Mouse (Mus musculus) heart, embryonic 12.5 days (tissue): ENCODE data around the gene Plac8. TPM values are rescaled to one million over a fixed set of nuclear protein-coding genes. Genes with fewer than 3 reads are reported as not detected.

Experiments used
- ATAC-seq: fragments of 200-750 bp; cut with Nextera tagmentation; 2 replicates; pipeline ENCODE4 v1.8.0; 2017; ENCODE audit warnings: moderate TSS enrichment, moderate library complexity; ENCODE audit not compliant: insufficient number of reproducible peaks, low FRiP score
- H3K27ac ChIP-seq: fragments of 300-500 bp; sonication (generic); 2 replicates; pipeline ENCODE4 v1.5.1; 2016; ENCODE audit warnings: mild to moderate bottlenecking, moderate library complexity; ENCODE audit not compliant: poor library complexity, severe bottlenecking
- H3K27me3 ChIP-seq: fragments of 300-500 bp; sonication (generic); replicated peaks from 2 replicates; pipeline ENCODE4 v1.6.1; 2016; ENCODE audit warnings: mild to moderate bottlenecking, moderate library complexity
- H3K36me3 ChIP-seq: fragments of 300-500 bp; sonication (generic); 2 replicates; pipeline ENCODE4 v1.6.1; 2016; ENCODE audit warnings: mild to moderate bottlenecking, moderate library complexity
- H3K4me1 ChIP-seq: fragments of 300-500 bp; sonication (generic); replicated peaks from 2 replicates; pipeline ENCODE4 v1.6.1; 2016; ENCODE audit warnings: mild to moderate bottlenecking
- H3K4me2 ChIP-seq: fragments of 300-500 bp; sonication (generic); 2 replicates; pipeline ENCODE4 v1.6.1; 2016; ENCODE audit warnings: mild to moderate bottlenecking, moderate library complexity
- H3K4me3 ChIP-seq: fragments of 300-500 bp; sonication (generic); 2 replicates; pipeline ENCODE4 v1.5.1; 2016; ENCODE audit warnings: mild to moderate bottlenecking
- H3K9ac ChIP-seq: fragments of 300-500 bp; sonication (generic); 2 replicates; pipeline ENCODE4 v1.6.1; 2016; ENCODE audit warnings: mild to moderate bottlenecking, moderate library complexity
- H3K9me3 ChIP-seq: fragments of 300-500 bp; sonication (generic); replicated peaks from 2 replicates; pipeline ENCODE4 v1.6.1; 2016; ENCODE audit warnings: mild to moderate bottlenecking, moderate library complexity
- WGBS: fragments of 180-500 bp; shearing (Covaris S2); methylation state at CpG from one replicate; pipeline ENCODE4 v1.1.7; 2016; 5-methylcytosine and 5-hydroxymethylcytosine counted together
- polyA plus RNA-seq: library from polyadenylated mRNA; unstranded; fragments of >200 nt; fragmentation: Nextera tagmentation; extraction: Ambion mirVana; gene quantifications from 2 replicates; pipeline ENCODE4 v1.2.1, GENCODE M21; 2016

Plac8 gene
- 3.8 and 4.5 TPM in 2 replicates for polyA plus RNA-seq

- WGBS, result 19% methylated on average over 7 of the region's 7 CpGs
- no peak; the same call in 1 of the 2 replicates for ATAC-seq
- H3K27me3 ChIP-seq, result 0 out of 2 replicates have a peak, but pooled peaks cover 4% of the 10 kb centered on the region
- H3K4me2 ChIP-seq, result no peak within 1 kb of the TSS
- no peaks in the 10 kb centered on the region for H3K9me3 ChIP-seq
- no peaks in the 10 kb centered on the region for H3K36me3 ChIP-seq
- H3K4me1 ChIP-seq, result peaks cover 11% of the 10 kb centered on the region
- H3K9ac ChIP-seq, result no peak within 1 kb of the TSS
- no peak within 1 kb of the TSS for H3K27ac ChIP-seq
- no peak within 1 kb of the TSS for H3K4me3 ChIP-seq
These were observed at the start of gene Plac8 for GRCm38 (mm10) chr5:100572069-100572468. TSS of gene Plac8 (minus strand) at chr5:100572245.

DNA sequence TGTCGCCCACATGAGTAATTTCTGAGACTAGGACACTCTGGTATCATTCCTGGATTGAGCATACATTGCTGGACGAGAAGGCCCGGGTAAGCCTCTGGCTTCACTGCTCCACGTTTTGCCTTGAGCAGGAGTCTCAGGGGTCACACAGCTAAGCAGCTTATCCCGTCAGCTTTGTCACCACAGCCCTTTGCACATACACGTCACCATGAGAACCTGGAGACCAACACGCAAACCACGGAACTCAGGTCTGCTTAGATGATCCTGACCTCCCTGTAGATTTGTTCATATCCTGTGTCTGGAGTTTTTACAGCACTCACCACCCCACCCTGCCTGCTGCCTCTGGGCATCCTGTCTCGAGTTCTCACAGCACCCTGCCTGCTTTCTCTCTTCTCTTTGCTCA, 48.9 kb upstream of the Plac8 start:
- H3K36me3 ChIP-seq, result no peaks in the 10 kb centered on the region
- H3K4me3 ChIP-seq, result no peak overlapping the region
- no peak overlapping the region for H3K27ac ChIP-seq
- H3K9ac ChIP-seq, result no peak overlapping the region
- H3K9me3 ChIP-seq, result no peaks in the 10 kb centered on the region
- no peak for ATAC-seq
- no peak overlapping the region for H3K4me2 ChIP-seq
- 0 out of 2 replicates have a peak, but pooled peaks cover 4% of the 10 kb centered on the region for H3K27me3 ChIP-seq
- 60% methylated on average over 9 of the region's 9 CpGs for WGBS
- H3K4me1 ChIP-seq, result no peaks in the 10 kb centered on the region

GRCm38 (mm10) chr5:100619586-100620275, 47.7 kb upstream of the Plac8 start:
- WGBS, result 86% methylated on average over 15 of the region's 15 CpGs
- no peaks in the 10 kb centered on the region for H3K36me3 ChIP-seq
- no peaks in the 10 kb centered on the region for H3K4me1 ChIP-seq
- H3K4me3 ChIP-seq, result no peak overlapping the region
- H3K27ac ChIP-seq, result no peak overlapping the region
- no peak for ATAC-seq
- 0 out of 2 replicates have a peak, but pooled peaks cover 4% of the 10 kb centered on the region for H3K27me3 ChIP-seq
- H3K9ac ChIP-seq, result no peak overlapping the region
- H3K9me3 ChIP-seq, result no peaks in the 10 kb centered on the region
- H3K4me2 ChIP-seq, result no peak overlapping the region

DNA sequence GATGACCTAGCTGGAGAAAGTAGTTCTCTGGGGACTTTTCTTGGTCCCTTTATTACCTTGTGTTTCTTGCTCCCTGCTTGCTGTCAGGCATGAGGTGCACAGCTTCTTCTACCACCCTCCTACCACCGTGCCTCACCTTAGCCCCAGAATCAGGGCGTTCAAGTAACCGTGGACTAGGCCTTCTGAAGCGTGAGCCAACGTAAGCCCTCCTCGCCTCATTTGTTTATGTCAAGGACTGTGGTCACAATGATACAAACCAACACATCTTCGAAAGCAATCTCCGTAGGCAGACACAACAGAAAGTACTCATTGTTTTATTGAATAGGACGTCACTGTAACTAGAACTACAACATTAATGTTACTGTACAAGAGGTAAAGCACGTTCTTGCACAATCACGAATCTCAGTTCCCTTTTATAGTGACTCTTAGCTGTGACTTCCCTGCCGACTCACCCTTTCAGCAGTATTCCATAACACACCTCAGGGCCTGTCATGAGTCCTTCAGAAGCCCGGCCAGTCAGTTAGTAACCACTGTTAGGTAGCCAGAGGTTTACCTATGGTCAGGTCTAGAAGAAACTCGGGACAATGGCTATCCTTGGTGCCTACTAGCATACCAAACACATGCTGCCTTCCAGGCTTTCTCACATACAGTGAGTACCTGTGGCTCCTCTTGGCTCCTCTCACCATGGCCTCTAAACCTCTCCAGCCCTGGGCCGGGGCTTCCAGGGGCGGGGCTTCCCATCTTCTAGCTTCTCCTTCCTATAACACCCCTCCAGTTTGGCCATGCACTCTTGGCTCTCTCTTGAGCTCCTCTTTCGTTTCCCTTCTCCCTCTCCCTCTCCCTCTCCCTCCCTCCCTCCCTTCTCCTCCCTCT, 42.1 kb upstream of the Plac8 start:
- Histone ChIP-seq H3K4me1 (no peaks in the 10 kb centered on the region), H3K9ac (no peak overlapping the region), H3K27me3 (no peaks in the 10 kb centered on the region), H3K4me2 (no peak overlapping the region), H3K9me3 (no peaks in the 10 kb centered on the region), H3K36me3 (no peaks in the 10 kb centered on the region), H3K4me3 (no peak overlapping the region), H3K27ac (no peak overlapping the region)
- no peak for ATAC-seq
- 82% methylated on average over 17 of the region's 17 CpGs for WGBS

- ATAC-seq, result no peak
- no peak overlapping the region for H3K27ac ChIP-seq
- H3K9ac ChIP-seq, result no peak overlapping the region
- H3K36me3 ChIP-seq, result no peaks in the 10 kb centered on the region
- no peak overlapping the region for H3K4me3 ChIP-seq
- no peaks in the 10 kb centered on the region for H3K27me3 ChIP-seq
- WGBS, result 57% methylated on average over 9 of the region's 9 CpGs
- 0 out of 2 replicates have a peak, but pooled peaks cover 8% of the 10 kb centered on the region for H3K4me1 ChIP-seq
- H3K9me3 ChIP-seq, result no peaks in the 10 kb centered on the region
- H3K4me2 ChIP-seq, result no peak overlapping the region
These were observed 35.8 kb upstream of the Plac8 start for GRCm38 (mm10) chr5:100607868-100608267.

DNA sequence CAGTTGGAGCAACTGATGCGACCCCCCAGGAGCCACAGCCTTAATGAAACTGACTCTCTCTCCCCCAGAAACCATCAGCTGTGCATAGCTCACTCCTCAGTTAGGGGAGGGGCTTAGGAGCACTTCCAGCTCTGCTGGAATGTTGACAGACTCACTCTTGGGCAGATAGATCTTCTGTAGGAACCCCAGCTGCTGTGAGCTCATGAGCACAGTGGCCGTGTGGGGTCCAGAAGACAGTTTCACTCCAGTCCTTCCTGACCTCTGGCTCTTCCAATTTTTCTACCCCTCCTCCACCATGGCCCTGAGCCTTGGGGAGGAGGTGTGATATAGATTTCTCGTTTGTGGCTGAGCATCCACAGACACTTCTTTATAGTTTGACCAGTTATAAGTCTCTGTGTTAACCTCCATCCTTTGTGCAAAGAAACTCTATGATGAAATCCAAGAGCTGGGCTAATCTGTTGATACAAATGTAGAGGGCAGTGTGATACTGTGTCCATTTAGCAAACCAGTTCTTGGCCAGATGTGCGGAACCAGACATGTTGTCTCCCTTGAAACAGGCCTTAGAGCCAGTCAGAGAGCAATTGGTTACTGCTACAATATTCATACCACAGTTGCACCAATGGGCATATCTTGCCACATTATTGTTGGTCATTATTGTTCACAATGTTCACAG, 35.2 kb upstream of the Plac8 start:
- Histone ChIP-seq H3K27ac (no peak overlapping the region), H3K4me3 (no peak overlapping the region), H3K27me3 (no peaks in the 10 kb centered on the region), H3K4me2 (no peak overlapping the region), H3K9ac (no peak overlapping the region), H3K9me3 (no peaks in the 10 kb centered on the region), H3K36me3 (no peaks in the 10 kb centered on the region), H3K4me1 (0 out of 2 replicates have a peak, but pooled peaks cover 8% of the 10 kb centered on the region)
- ATAC-seq, result no peak
- WGBS, result 56% methylated on average over 4 of the region's 4 CpGs

DNA sequence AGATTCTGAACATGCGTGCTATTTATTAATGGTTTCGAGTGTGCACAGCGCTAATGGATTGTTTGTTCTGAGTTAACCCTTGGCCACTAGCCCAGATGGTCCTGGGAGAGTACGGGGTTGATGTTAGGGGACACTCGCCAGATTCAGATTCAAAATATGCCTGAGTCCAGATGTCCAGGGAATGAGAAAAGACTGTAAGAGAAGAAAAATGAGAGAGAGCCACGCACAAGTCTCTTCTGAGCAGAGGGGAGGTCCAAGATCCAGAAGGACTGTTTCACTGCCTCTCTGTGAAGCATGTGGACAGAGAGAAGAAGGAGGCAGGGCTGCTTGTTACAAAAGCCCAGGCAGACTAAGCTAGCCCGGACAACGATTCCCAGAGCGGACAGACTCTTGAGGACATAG, 33.8 kb upstream of the Plac8 start:
- Histone ChIP-seq H3K4me3 (no peak overlapping the region), H3K9ac (no peak overlapping the region), H3K27me3 (no peaks in the 10 kb centered on the region), H3K27ac (no peak overlapping the region), H3K4me1 (0 out of 2 replicates have a peak, but pooled peaks cover 8% of the 10 kb centered on the region), H3K9me3 (no peaks in the 10 kb centered on the region), H3K36me3 (no peaks in the 10 kb centered on the region), H3K4me2 (no peak overlapping the region; the same call in 1 of the 2 replicates)
- no peak for ATAC-seq
- 56% methylated on average over 9 of the region's 9 CpGs for WGBS

DNA sequence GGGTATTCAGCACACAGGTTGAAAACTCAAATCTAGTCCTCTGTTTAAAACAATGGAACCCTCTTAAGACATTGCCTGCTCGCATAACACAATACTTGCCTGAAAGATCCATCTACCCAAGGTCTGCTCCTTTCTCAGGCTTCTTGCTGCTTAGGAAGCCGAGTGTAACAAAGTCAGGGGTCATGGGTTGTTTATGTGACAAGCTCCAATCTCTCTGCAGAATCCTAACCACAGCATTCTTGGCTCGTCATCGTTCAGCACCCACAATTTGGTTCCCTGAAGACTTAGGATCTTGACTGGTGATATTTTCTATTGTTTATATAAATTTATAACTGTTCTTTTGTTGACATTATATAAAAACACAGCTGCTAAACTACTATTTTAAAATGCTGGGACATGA, 32.0 kb upstream of the Plac8 start:
- Histone ChIP-seq H3K9me3 (no peaks in the 10 kb centered on the region), H3K9ac (no peak overlapping the region), H3K36me3 (no peaks in the 10 kb centered on the region), H3K4me2 (no peak overlapping the region), H3K27ac (no peak overlapping the region), H3K4me1 (0 out of 2 replicates have a peak, but pooled peaks cover 13% of the 10 kb centered on the region), H3K27me3 (no peaks in the 10 kb centered on the region), H3K4me3 (no peak overlapping the region)
- 72% methylated on average over 4 of the region's 4 CpGs for WGBS
- no peak for ATAC-seq

DNA sequence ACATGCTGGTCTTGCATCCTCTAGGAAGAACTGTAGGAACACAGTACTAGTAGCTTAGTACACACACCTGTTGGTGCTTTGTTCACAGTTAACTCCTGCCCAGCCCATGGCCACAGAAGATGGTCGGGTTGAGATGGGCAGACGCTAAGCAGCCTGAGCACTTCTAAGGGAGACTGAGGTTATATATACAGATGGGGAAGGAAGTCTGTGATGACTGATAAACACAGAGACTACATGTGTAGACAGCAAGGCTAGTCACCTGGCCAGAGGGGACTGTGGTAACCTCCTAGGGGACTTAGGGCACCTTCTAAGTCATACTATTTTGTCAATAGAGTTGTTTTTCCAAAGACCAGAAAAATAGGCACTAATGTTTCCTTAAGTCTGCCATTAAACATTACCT, 29.8 kb upstream of the Plac8 start:
- H3K27me3 ChIP-seq, result no peaks in the 10 kb centered on the region
- H3K36me3 ChIP-seq, result no peaks in the 10 kb centered on the region
- H3K4me3 ChIP-seq, result no peak overlapping the region
- H3K4me2 ChIP-seq, result no peak overlapping the region
- 0 out of 2 replicates have a peak, but pooled peaks cover 13% of the 10 kb centered on the region for H3K4me1 ChIP-seq
- H3K9me3 ChIP-seq, result no peaks in the 10 kb centered on the region
- no peak overlapping the region for H3K27ac ChIP-seq
- no peak overlapping the region for H3K9ac ChIP-seq
- ATAC-seq, result no peak
- 66% methylated on average over 2 of the region's 2 CpGs for WGBS

- Histone ChIP-seq H3K4me1 (0 out of 2 replicates have a peak, but pooled peaks cover 5% of the 10 kb centered on the region), H3K4me2 (no peak overlapping the region), H3K27ac (no peak overlapping the region), H3K9ac (no peak overlapping the region), H3K9me3 (0 out of 2 replicates have a peak, but pooled peaks cover 5% of the 10 kb centered on the region), H3K36me3 (no peaks in the 10 kb centered on the region), H3K4me3 (no peak overlapping the region), H3K27me3 (no peaks in the 10 kb centered on the region)
- no peak for ATAC-seq
- 88% methylated on average over 9 of the region's 9 CpGs for WGBS
These were observed 27.0 kb upstream of the Plac8 start for GRCm38 (mm10) chr5:100598961-100599463.
